Mouse (Mus musculus): Measurements from ENCODE around the gene Rps10. TPM values are rescaled to one million over a fixed set of nuclear protein-coding genes. Genes with fewer than 3 reads are reported as not detected.
A peak's percentile ranks its signal among the peaks of the same experiment; 100 is the strongest.

The Rps10 gene
- 803 and 835 TPM in 2 replicates for polyA plus RNA-seq (2014; fragmentation: Nextera tagmentation; extraction: Ambion mirVana)

- H3K9ac ChIP-seq (ENCODE audit: low read length), result peak within 1 kb of the TSS; percentile 94; the same call in 1 of the 2 replicates
- peak within 1 kb of the TSS; percentile 61; the same call in 1 of the 2 replicates for H3K4me2 ChIP-seq (ENCODE audit: low read depth, low read length, severe bottlenecking)
- no peaks in the 10 kb centered on the region for H3K27me3 ChIP-seq (ENCODE audit: control insufficient read depth, insufficient read depth, low read length)
- no peaks in the 10 kb centered on the region for H3K9me3 ChIP-seq (ENCODE audit: control insufficient read depth, low read length)
- peak within 1 kb of the TSS; percentile 81 for H3K4me3 ChIP-seq (ENCODE audit: low read depth, low read length)
- ATAC-seq (replicated peaks; ENCODE audit: low FRiP score), result no peak
- peaks cover 7% of the 10 kb centered on the region; the same call in 1 of the 2 replicates for H3K4me1 ChIP-seq (replicated peaks; ENCODE audit: control insufficient read depth, insufficient read depth, low read length)
- no peak for DNase-seq (ENCODE audit: low spot score)
- H3K27ac ChIP-seq (ENCODE audit: low read depth, low read length), result peak within 1 kb of the TSS; percentile 54; the same call in 1 of the 2 replicates
- 50% methylated on average over 18 of the region's 18 CpGs for WGBS
- peaks cover 18% of the 10 kb centered on the region for H3K36me3 ChIP-seq (ENCODE audit: control insufficient read depth, insufficient read depth, low read length)
Measured at GRCm38 (mm10) chr17:27636132-27637020, at the start of gene Rps10. Rps10 (minus strand) TSS chr17:27636669.

GRCm38 (mm10) chr17:27685550-27685913, 49.1 kb upstream of the Rps10 start:
- H3K4me2 ChIP-seq (ENCODE audit: low read depth, low read length, severe bottlenecking), result peak overlapping the region; percentile 95
- ATAC-seq (replicated peaks; ENCODE audit: low FRiP score), result peak; percentile 42; the same call in 1 of the 2 replicates
- H3K4me3 ChIP-seq (ENCODE audit: low read depth, low read length), result peak overlapping the region; percentile 41
- no peaks in the 10 kb centered on the region for H3K36me3 ChIP-seq (ENCODE audit: control insufficient read depth, insufficient read depth, low read length)
- no peaks in the 10 kb centered on the region for H3K9me3 ChIP-seq (ENCODE audit: control insufficient read depth, low read length)
- peaks cover 4% of the 10 kb centered on the region for H3K27me3 ChIP-seq (ENCODE audit: control insufficient read depth, insufficient read depth, low read length)
- 1% methylated on average over 11 of the region's 11 CpGs for WGBS
- H3K27ac ChIP-seq (ENCODE audit: low read depth, low read length), result no peak overlapping the region
- peaks cover 8% of the 10 kb centered on the region; the same call in 1 of the 2 replicates for H3K4me1 ChIP-seq (replicated peaks; ENCODE audit: control insufficient read depth, insufficient read depth, low read length)
- H3K9ac ChIP-seq (ENCODE audit: low read length), result peak overlapping the region; percentile 40; the same call in 1 of the 2 replicates
- no peak for DNase-seq (ENCODE audit: low spot score)

DNA sequence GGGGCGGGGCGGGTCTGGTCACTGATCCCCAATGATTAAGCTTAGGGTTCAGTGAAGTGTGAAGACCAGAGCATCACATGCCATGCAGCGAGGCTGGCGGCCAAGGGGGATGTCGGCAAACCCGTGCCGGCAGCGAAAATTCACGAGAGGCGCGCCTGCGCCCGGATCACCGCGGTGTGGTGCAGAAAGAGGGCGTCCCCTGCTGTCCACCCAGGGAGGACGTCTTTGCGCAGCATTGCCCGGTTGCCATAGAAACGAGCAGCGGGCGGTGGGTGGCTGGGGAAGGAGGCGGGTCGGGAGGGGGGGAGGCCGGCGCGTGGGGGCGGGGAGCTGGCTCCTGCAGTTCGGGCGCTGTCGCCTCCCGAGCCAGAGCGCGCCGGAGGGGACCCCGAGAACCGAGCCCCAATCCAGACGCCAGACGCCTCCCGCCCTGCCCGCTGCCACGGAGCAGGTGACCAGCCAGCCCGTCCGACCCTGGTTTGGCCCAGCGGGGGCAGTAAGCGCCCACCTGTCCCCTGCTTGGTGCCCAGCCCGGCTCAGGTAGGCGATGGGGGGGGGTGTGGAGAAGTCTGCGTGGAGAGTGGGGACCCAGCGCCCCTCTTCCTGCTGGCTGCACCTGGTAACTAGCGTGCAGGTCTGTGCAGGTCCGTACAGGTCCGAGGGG, 48.5 kb upstream of the Rps10 start:
- H3K4me3 ChIP-seq (ENCODE audit: low read depth, low read length), result peak overlapping the region; percentile 41
- H3K4me2 ChIP-seq (ENCODE audit: low read depth, low read length, severe bottlenecking), result peak overlapping the region; percentile 95
- no peaks in the 10 kb centered on the region for H3K36me3 ChIP-seq (ENCODE audit: control insufficient read depth, insufficient read depth, low read length)
- H3K4me1 ChIP-seq (replicated peaks; ENCODE audit: control insufficient read depth, insufficient read depth, low read length), result peaks cover 8% of the 10 kb centered on the region; the same call in 1 of the 2 replicates
- H3K9me3 ChIP-seq (ENCODE audit: control insufficient read depth, low read length), result no peaks in the 10 kb centered on the region
- H3K9ac ChIP-seq (ENCODE audit: low read length), result peak overlapping the region; percentile 40
- DNase-seq (ENCODE audit: low spot score), result peak; percentile 90
- H3K27ac ChIP-seq (ENCODE audit: low read depth, low read length), result no peak overlapping the region
- peaks cover 4% of the 10 kb centered on the region for H3K27me3 ChIP-seq (ENCODE audit: control insufficient read depth, insufficient read depth, low read length)
- peak; percentile 71 for ATAC-seq (replicated peaks; ENCODE audit: low FRiP score)
- WGBS, result under 1% methylated on average over 45 of the region's 53 CpGs

DNA sequence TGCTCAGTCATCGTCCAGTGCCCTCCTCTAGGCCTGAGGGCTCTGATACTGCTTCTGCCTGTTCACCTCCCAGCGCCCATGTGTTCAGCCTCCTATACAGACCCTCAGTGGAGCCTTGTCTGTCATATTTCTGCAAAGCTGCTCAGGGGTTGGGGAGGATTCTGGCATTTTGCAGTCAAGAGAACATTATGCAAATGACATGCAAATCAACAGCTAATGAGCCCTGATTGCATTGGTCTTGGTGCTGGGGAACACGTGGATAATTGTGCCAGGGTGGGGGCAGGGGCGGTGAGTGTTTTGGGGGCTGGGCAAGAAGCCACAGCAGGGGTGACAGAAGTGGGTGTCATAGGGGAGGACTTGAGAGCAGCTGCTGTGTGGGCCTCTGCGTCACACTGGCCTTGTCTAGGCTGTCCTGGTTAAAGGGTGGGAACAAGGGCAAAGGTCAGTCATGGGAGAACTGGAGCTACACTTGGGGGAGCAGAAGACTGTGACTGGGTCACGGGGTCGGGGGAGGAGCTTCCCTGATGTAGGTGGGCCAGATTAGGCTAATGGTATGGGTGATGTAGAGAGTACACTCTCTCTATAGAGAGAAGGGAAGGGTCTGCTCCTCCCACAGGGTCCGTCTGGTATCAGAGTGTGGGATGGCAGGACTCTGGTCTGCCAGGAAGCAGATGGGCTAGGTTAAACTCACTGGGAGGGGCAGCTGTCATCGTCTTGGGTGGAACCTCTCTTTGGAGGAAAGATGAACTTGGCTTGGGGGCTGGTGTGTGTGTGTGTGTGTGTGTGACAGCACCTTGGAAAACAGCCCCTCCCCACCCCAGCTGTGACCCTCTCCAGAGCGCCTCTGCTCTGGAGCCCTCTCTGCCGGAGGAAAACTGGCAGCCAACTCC, 42.7 kb upstream of the Rps10 start:
- H3K4me2 ChIP-seq (ENCODE audit: low read depth, low read length, severe bottlenecking), result no peak overlapping the region
- H3K4me1 ChIP-seq (replicated peaks; ENCODE audit: control insufficient read depth, insufficient read depth, low read length), result peaks cover 8% of the 10 kb centered on the region; the same call in 1 of the 2 replicates
- no peak for DNase-seq (ENCODE audit: low spot score)
- H3K4me3 ChIP-seq (ENCODE audit: low read depth, low read length), result no peak overlapping the region
- H3K27ac ChIP-seq (ENCODE audit: low read depth, low read length), result peak overlapping the region; percentile 60; the same call in 1 of the 2 replicates
- WGBS, result 52% methylated on average over 11 of the region's 11 CpGs
- H3K9ac ChIP-seq (ENCODE audit: low read length), result no peak overlapping the region
- H3K36me3 ChIP-seq (ENCODE audit: control insufficient read depth, insufficient read depth, low read length), result no peaks in the 10 kb centered on the region
- ATAC-seq (replicated peaks; ENCODE audit: low FRiP score), result peak; percentile 67
- H3K27me3 ChIP-seq (ENCODE audit: control insufficient read depth, insufficient read depth, low read length), result no peaks in the 10 kb centered on the region
- no peaks in the 10 kb centered on the region for H3K9me3 ChIP-seq (ENCODE audit: control insufficient read depth, low read length)

- Histone ChIP-seq H3K4me3 (ENCODE audit: low read depth, low read length) (no peak overlapping the region), H3K9me3 (ENCODE audit: control insufficient read depth, low read length) (no peaks in the 10 kb centered on the region), H3K36me3 (ENCODE audit: control insufficient read depth, insufficient read depth, low read length) (no peaks in the 10 kb centered on the region), H3K9ac (ENCODE audit: low read length) (no peak overlapping the region), H3K27me3 (ENCODE audit: control insufficient read depth, insufficient read depth, low read length) (no peaks in the 10 kb centered on the region), H3K4me2 (ENCODE audit: low read depth, low read length, severe bottlenecking) (no peak overlapping the region), H3K4me1 (replicated peaks; ENCODE audit: control insufficient read depth, insufficient read depth, low read length) (peaks cover 8% of the 10 kb centered on the region; the same call in 1 of the 2 replicates), H3K27ac (ENCODE audit: low read depth, low read length) (no peak overlapping the region)
- WGBS, result 89% methylated on average over 5 of the region's 5 CpGs
- no peak for ATAC-seq (replicated peaks; ENCODE audit: low FRiP score)
- no peak for DNase-seq (ENCODE audit: low spot score)
Measured at GRCm38 (mm10) chr17:27677756-27678155, 41.3 kb upstream of the Rps10 start.

DNA sequence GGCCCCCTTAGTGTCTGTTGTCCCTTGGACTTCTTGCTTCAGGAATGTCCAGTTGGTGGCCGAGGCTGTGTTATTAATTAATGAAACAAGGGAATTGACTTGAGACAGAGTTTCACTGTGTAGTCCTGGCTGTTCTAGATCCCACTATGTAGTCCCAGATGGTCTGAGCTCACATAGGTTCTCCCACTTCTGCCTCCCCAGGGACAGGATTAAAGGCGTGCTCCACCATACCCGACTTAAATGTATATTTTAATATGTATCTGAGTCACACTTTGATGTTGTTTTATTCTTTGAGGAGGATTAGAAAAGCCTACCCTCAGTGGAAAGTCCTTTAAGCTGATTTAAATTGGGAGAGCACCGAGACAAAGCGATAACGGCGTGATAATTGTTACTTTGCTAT, 39.8 kb upstream of the Rps10 start:
- no peak overlapping the region for H3K4me3 ChIP-seq (ENCODE audit: low read depth, low read length)

DNA sequence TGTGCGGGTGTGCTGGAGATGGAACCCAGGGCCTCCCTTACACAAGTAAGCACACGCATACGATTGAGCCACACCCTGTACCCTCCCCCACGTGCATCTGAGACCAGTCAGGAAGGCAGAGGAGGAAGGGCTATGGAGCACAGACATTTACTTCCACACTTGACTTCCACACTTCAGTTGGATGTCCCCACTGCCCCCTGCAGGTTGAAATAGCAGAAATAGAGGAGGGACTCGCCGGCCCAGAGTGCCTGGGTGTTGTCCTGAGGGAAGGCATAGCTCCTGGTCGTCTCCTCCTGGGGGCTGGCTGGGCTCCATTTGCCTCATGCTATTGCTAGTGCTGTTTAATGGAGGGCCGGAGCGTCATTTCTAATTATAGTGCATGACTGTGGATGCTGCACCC, 39.0 kb upstream of the Rps10 start:
- 71% methylated on average over 9 of the region's 9 CpGs for WGBS

More for the DNA sequence above, 39.8 kb upstream of the Rps10 start:
- DNase-seq (ENCODE audit: low spot score), result no peak
- WGBS, result 69% methylated on average over 7 of the region's 7 CpGs
- ATAC-seq (replicated peaks; ENCODE audit: low FRiP score), result no peak
- Histone ChIP-seq H3K4me2 (ENCODE audit: low read depth, low read length, severe bottlenecking) (no peak overlapping the region), H3K36me3 (ENCODE audit: control insufficient read depth, insufficient read depth, low read length) (no peaks in the 10 kb centered on the region), H3K27ac (ENCODE audit: low read depth, low read length) (no peak overlapping the region), H3K9me3 (ENCODE audit: control insufficient read depth, low read length) (no peaks in the 10 kb centered on the region), H3K4me1 (replicated peaks; ENCODE audit: control insufficient read depth, insufficient read depth, low read length) (peaks cover 8% of the 10 kb centered on the region; the same call in 1 of the 2 replicates), H3K27me3 (ENCODE audit: control insufficient read depth, insufficient read depth, low read length) (no peaks in the 10 kb centered on the region), H3K9ac (ENCODE audit: low read length) (no peak overlapping the region)

GRCm38 (mm10) chr17:27673945-27674344, 37.5 kb upstream of the Rps10 start:
- no peaks in the 10 kb centered on the region for H3K36me3 ChIP-seq (ENCODE audit: control insufficient read depth, insufficient read depth, low read length)
- H3K9ac ChIP-seq (ENCODE audit: low read length), result no peak overlapping the region
- H3K9me3 ChIP-seq (ENCODE audit: control insufficient read depth, low read length), result no peaks in the 10 kb centered on the region
- no peak overlapping the region for H3K27ac ChIP-seq (ENCODE audit: low read depth, low read length)
- DNase-seq (ENCODE audit: low spot score) (no peak), ATAC-seq (replicated peaks; ENCODE audit: low FRiP score) (no peak)
- 87% methylated on average over 7 of the region's 7 CpGs for WGBS
- H3K4me2 ChIP-seq (ENCODE audit: low read depth, low read length, severe bottlenecking), result no peak overlapping the region
- H3K4me3 ChIP-seq (ENCODE audit: low read depth, low read length), result no peak overlapping the region
- peaks cover 2% of the 10 kb centered on the region; the same call in 1 of the 2 replicates for H3K4me1 ChIP-seq (replicated peaks; ENCODE audit: control insufficient read depth, insufficient read depth, low read length)
- no peaks in the 10 kb centered on the region for H3K27me3 ChIP-seq (ENCODE audit: control insufficient read depth, insufficient read depth, low read length)

More for the DNA sequence above, 39.0 kb upstream of the Rps10 start:
- Histone ChIP-seq H3K4me3 (ENCODE audit: low read depth, low read length) (no peak overlapping the region), H3K4me1 (replicated peaks; ENCODE audit: control insufficient read depth, insufficient read depth, low read length) (peaks cover 8% of the 10 kb centered on the region; the same call in 1 of the 2 replicates), H3K27ac (ENCODE audit: low read depth, low read length) (no peak overlapping the region), H3K9me3 (ENCODE audit: control insufficient read depth, low read length) (no peaks in the 10 kb centered on the region), H3K27me3 (ENCODE audit: control insufficient read depth, insufficient read depth, low read length) (no peaks in the 10 kb centered on the region), H3K36me3 (ENCODE audit: control insufficient read depth, insufficient read depth, low read length) (no peaks in the 10 kb centered on the region), H3K4me2 (ENCODE audit: low read depth, low read length, severe bottlenecking) (no peak overlapping the region), H3K9ac (ENCODE audit: low read length) (no peak overlapping the region)
- ATAC-seq (replicated peaks; ENCODE audit: low FRiP score) (no peak), DNase-seq (ENCODE audit: low spot score) (no peak)
